Mouse (Mus musculus): ENCODE results near the gene Elf4.

DNA sequence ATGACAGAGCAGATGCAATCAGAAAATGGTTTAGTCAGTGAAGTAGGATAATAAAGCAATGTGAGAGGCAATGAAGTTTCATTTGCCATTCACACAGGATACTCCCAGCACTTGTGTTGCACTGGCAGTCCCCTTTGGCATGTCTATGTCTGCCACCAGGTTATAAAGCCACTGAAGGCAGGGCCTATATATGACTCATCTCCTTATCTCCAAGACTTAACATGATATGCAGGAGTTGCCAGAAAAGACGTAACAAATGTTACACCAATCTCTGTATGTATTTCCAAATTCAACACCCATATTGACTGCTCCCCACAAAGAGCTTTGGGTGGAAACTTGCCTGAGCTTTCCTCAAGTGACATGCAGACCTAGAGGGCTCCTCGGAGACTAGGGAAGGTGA is 3.2 kb upstream of the Elf4 start:
- no peak for TF ChIP-seq CTCF (IDR thresholded peaks at IDR 0.05)
- no peak for TF ChIP-seq EP300 (IDR thresholded peaks at IDR 0.05; ENCODE audit: insufficient read depth, low read depth, low read length)
- TF ChIP-seq POLR2A (IDR thresholded peaks at IDR 0.05; ENCODE audit: insufficient read depth, low read depth, low read length), result no peak
